Mouse (Mus musculus) cortical plate, adult 2 months (tissue): ENCODE results near the gene Tppp3. TPM values are rescaled to one million over a fixed set of nuclear protein-coding genes. Genes with fewer than 3 reads are reported as not detected.

ENCODE experiments used
- H3K27ac ChIP-seq: fragments of 200-500 bp; 2 replicates; pipeline ENCODE4 v1.5.1; 2012; ENCODE audit warnings: low read length, control low read depth, inconsistent platforms; ENCODE audit not compliant: insufficient read depth
- H3K4me1 ChIP-seq: fragments of 200-500 bp; 2 replicates; pipeline ENCODE4 v1.6.1; 2011; ENCODE audit warnings: low read length; ENCODE audit not compliant: control insufficient read depth, insufficient read depth
- H3K4me3 ChIP-seq: fragments of 200-500 bp; 2 replicates; pipeline ENCODE4 v1.5.1; 2011; ENCODE audit warnings: mild to moderate bottlenecking, low read length, control low read depth; ENCODE audit not compliant: insufficient read depth
- CTCF ChIP-seq: fragments of 200-500 bp; IDR thresholded peaks from 2 replicates; pipeline ENCODE4 v1.5.1; 2011; ENCODE audit warnings: mild to moderate bottlenecking, control low read depth, low read length; ENCODE audit not compliant: insufficient read depth; ENCODE audit errors: extremely low read depth
- POLR2A ChIP-seq: fragments of 200-500 bp; IDR thresholded peaks from 2 replicates; pipeline ENCODE4 v1.6.1; 2011; ENCODE audit warnings: mild to moderate bottlenecking, low read length, control low read depth; ENCODE audit not compliant: insufficient read depth; ENCODE audit errors: extremely low read depth
- polyA plus RNA-seq: library from polyadenylated mRNA; depleted of rRNA; stranded (reverse); fragments of >200 nt; gene quantifications from 2 replicates; pipeline ENCODE4 v1.2.3, GENCODE M21; 2012; rRNA removed

Gene Tppp3
- polyA plus RNA-seq, 1 experiment = 93.2 TPM

DNA sequence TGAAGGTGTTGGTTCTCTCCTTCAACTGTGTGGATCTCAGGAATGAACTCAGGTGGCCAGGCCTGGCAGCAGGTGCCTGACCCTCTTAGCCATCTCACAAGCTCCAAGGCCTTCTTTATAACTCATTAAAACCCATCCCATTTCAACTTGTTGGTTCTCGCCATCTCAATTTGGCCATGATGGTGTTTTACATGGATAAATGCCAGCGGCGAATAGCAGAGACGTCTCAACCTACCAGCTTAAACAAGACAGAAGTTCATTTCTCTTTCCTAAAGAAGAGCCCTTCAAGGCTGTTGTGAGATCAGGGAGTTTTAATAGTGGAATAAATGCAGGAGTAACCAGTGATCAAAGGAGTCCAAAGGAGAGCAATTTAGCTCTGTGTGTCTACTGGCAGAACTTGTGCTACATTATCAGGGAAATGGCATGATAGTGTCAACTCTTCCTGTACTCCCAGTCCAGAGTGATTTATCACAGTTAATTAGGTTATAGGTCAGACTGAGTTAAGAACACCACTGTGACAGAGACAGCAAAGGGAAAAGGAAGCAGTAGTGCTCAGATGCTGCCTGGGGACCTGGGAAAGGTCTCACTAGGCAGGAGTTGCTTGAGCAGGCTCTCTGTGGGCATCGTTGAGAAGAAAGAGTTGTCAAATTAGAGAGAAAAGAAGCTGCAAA is 34.1 kb downstream of the Tppp3 start:
- H3K4me1 ChIP-seq = no peaks in the 10 kb centered on the region
- no peak overlapping the region for H3K27ac ChIP-seq
- TF ChIP-seq POLR2A (no peak), CTCF (no peak)
- H3K4me3 ChIP-seq = no peak overlapping the region

DNA sequence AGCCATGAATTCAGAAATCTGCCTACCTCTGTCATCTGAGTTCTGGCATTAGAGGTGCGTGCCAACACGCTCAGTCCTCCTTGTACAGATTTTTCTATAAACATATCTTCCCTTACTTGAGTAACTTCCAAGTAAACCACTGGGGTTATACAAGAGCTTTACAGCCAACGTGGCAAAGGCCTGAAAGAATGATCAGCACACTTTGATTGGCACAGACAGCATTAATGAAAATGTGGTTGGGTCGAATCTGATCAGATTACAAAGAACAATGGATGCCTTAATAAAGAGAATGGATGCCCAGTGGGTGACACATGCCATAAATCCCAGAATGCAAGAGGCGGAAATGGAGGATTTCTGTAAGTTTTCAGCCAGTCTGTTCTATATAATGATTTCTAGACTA is 35.1 kb downstream of the Tppp3 start:
- no peak for TF ChIP-seq CTCF
- TF ChIP-seq POLR2A = no peak
- Histone ChIP-seq H3K4me1 (no peaks in the 10 kb centered on the region), H3K4me3 (no peak overlapping the region), H3K27ac (no peak overlapping the region)

DNA sequence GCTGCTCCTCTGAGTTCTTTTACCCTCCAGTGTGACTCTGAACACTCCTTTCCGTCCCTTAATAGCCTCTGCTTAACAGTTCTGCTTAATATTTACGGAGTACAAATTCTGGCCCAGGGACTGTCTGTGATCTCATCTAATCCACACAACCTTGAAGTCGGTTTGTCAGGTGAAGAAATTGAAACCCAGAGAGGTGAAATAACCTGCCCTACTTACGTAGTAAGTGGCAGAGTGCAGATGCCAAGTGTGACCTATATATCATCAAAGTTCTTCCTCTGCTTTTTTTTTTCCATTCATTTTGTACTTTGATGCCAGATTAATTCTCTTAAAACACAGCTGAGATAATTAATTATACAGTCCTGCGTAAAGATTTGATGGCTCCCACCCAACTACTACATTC is 37.2 kb downstream of the Tppp3 start:
- TF ChIP-seq POLR2A (no peak), CTCF (no peak)
- Histone ChIP-seq H3K27ac (no peak overlapping the region), H3K4me3 (no peak overlapping the region), H3K4me1 (no peaks in the 10 kb centered on the region)

GRCm38 (mm10) chr8:105433511-105433910 is 37.8 kb downstream of the Tppp3 start:
- Histone ChIP-seq H3K27ac (no peak overlapping the region), H3K4me3 (no peak overlapping the region), H3K4me1 (no peaks in the 10 kb centered on the region)
- TF ChIP-seq POLR2A (no peak), CTCF (no peak)

DNA sequence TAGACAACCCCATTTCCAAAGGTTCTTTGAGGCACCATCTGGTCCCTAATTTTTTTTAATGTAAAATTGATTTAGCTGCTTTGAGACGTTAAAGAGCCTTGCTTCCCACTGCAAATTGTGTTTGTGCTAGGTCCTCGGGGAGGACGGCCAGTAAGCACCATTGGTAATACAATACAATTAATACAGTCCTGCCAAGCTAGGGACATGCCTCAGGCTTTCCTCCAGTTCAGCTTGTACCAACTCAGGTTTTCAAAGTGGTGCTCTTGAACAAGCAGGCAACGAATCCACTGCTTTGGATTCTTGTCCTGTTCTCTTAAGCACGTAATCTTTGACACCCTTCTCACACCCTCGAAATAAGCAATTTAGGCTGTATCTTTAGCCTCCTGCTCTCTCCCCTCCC is 38.3 kb downstream of the Tppp3 start:
- Histone ChIP-seq H3K4me3 (no peak overlapping the region), H3K27ac (no peak overlapping the region), H3K4me1 (no peaks in the 10 kb centered on the region)
- TF ChIP-seq POLR2A = no peak
- no peak for TF ChIP-seq CTCF

- TF ChIP-seq POLR2A = no peak
- no peak for TF ChIP-seq CTCF
- Histone ChIP-seq H3K27ac (no peak overlapping the region), H3K4me3 (no peak overlapping the region), H3K4me1 (no peaks in the 10 kb centered on the region)
Observed at GRCm38 (mm10) chr8:105431743-105432515, 39.4 kb downstream of the Tppp3 start.

DNA sequence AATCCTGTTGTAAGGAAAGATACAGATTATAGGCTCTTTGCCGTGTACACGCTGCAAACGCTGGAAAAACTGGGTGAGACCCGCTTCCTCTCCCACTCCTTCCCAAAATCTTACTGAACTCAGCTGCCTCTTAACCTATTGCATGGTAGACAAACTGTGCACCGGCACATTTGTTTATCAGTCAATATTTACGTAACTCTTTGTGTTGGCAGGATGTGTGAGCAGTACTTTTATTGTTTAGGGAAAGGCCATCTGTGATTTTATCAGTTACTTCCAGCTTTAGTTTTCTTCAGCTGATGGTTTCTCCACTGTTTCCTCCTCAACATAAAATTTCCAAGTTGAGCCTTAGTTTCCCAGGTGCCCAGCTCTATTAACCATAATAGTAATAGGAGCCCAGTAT is 44.4 kb downstream of the Tppp3 start:
- no peak overlapping the region for H3K4me3 ChIP-seq
- H3K27ac ChIP-seq = no peak overlapping the region
- no peaks in the 10 kb centered on the region for H3K4me1 ChIP-seq
- TF ChIP-seq CTCF (no peak), POLR2A (no peak)

DNA sequence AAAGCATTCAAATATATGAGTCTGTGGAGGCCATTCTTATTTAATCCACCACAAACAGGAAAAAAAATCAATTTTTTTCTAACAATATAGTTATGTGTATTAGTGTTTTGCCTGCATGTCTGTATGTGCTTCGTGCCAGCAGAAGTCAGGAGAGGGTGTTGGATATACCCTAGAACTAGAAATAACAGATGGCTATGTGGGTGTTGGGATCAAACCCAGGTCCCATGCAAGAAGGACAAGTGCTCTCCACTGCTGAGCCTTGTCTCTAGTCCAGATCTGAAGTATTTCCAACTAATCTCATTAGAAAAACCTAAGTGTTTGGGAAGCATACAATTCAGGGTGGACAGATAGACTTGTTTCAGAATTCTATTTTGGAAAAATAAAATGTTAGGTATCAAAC is 49.3 kb downstream of the Tppp3 start:
- H3K4me1 ChIP-seq = no peaks in the 10 kb centered on the region
- H3K27ac ChIP-seq = no peak overlapping the region
- TF ChIP-seq CTCF = no peak
- no peak for TF ChIP-seq POLR2A

GRCm38 (mm10) chr8:105419800-105420199 is 51.5 kb downstream of the Tppp3 start:
- H3K4me1 ChIP-seq = no peaks in the 10 kb centered on the region
- no peak overlapping the region for H3K27ac ChIP-seq
- H3K4me3 ChIP-seq = no peak overlapping the region
- TF ChIP-seq POLR2A (no peak), CTCF (no peak)

More for the DNA sequence above, 49.3 kb downstream of the Tppp3 start:
- no peak overlapping the region for H3K4me3 ChIP-seq

- Histone ChIP-seq H3K27ac (no peak overlapping the region), H3K4me1 (no peaks in the 10 kb centered on the region), H3K4me3 (no peak overlapping the region)
- no peak for TF ChIP-seq POLR2A
- no peak for TF ChIP-seq CTCF
Observed at GRCm38 (mm10) chr8:105418992-105419391, 52.3 kb downstream of the Tppp3 start.

Other genes starting within 250 kb of the Tppp3 start
- gene D230025D16Rik, start 246.4 kb downstream of the Tppp3 start, polyA plus RNA-seq = 39.4 and 39.5 TPM in 2 replicates
- 5.2 and 5.5 TPM in 2 replicates for gene B3gnt9, start 216.4 kb downstream of the Tppp3 start, polyA plus RNA-seq
- gene Tradd, start 206.9 kb downstream of the Tppp3 start, polyA plus RNA-seq = 7.6 and 8.3 TPM in 2 replicates
- 2.0 and 2.2 TPM in 2 replicates for gene Fbxl8, start 206.9 kb downstream of the Tppp3 start, polyA plus RNA-seq
- 25.1 and 29.2 TPM in 2 replicates for gene Hsf4, start 201.7 kb downstream of the Tppp3 start, polyA plus RNA-seq
- 14.3 and 15.5 TPM in 2 replicates for gene Nol3, start 195.4 kb downstream of the Tppp3 start, polyA plus RNA-seq
- 24.3 and 26.3 TPM in 2 replicates for gene 4931428F04Rik, start 181.7 kb downstream of the Tppp3 start, polyA plus RNA-seq
- gene Exoc3l, start 175.4 kb downstream of the Tppp3 start, polyA plus RNA-seq = 1.4 and 1.9 TPM in 2 replicates
- 63.4 and 65.6 TPM in 2 replicates for gene E2f4, start 173.9 kb downstream of the Tppp3 start, polyA plus RNA-seq
- gene Elmo3, start 165.9 kb downstream of the Tppp3 start, polyA plus RNA-seq = 2.4 and 2.9 TPM in 2 replicates
- gene Lrrc29, start 145.2 kb downstream of the Tppp3 start, polyA plus RNA-seq = 3.7 and 4.3 TPM in 2 replicates
- 71.5 and 78.1 TPM in 2 replicates for gene Tmem208, start 145.2 kb downstream of the Tppp3 start, polyA plus RNA-seq
- gene Fhod1, start 123.6 kb downstream of the Tppp3 start, polyA plus RNA-seq = 3.4 and 3.5 TPM in 2 replicates
- 33.7 and 33.8 TPM in 2 replicates for gene Slc9a5, start 122.7 kb downstream of the Tppp3 start, polyA plus RNA-seq
- gene Plekhg4, start 98.3 kb downstream of the Tppp3 start, polyA plus RNA-seq = 3.0 and 3.2 TPM in 2 replicates
- not detected in 2 replicates for gene Kctd19, start 58.0 kb downstream of the Tppp3 start, polyA plus RNA-seq
- gene Lrrc36, start 58.0 kb downstream of the Tppp3 start, polyA plus RNA-seq = 0.64 and 0.94 TPM in 2 replicates
- gene Zdhhc1, start 25.4 kb upstream of the Tppp3 start, polyA plus RNA-seq = 63.6 and 66.2 TPM in 2 replicates
- gene Hsd11b2, start 47.2 kb upstream of the Tppp3 start, polyA plus RNA-seq = not detected in 2 replicates
- gene Atp6v0d1, start 94.5 kb upstream of the Tppp3 start, polyA plus RNA-seq = 359 and 361 TPM in 2 replicates
- 47.3 and 49.1 TPM in 2 replicates for gene Ripor1, start 133.7 kb upstream of the Tppp3 start, polyA plus RNA-seq
- gene Ctcf, start 165.0 kb upstream of the Tppp3 start, polyA plus RNA-seq = 30.3 and 30.8 TPM in 2 replicates
- 0.15 and 0.17 TPM in 2 replicates for gene Agrp, start 165.9 kb upstream of the Tppp3 start, polyA plus RNA-seq
- gene Carmil2, start 214.7 kb upstream of the Tppp3 start, polyA plus RNA-seq = 43.9 and 47.6 TPM in 2 replicates
- gene Acd, start 229.6 kb upstream of the Tppp3 start, polyA plus RNA-seq = 49.4 and 52.3 TPM in 2 replicates
- 57.3 and 58.1 TPM in 2 replicates for gene Pard6a, start 229.6 kb upstream of the Tppp3 start, polyA plus RNA-seq
- 0.38 and 0.52 TPM in 2 replicates for gene 4933405L10Rik, start 236.1 kb upstream of the Tppp3 start, polyA plus RNA-seq
- gene Enkd1, start 236.7 kb upstream of the Tppp3 start, polyA plus RNA-seq = 16.4 and 18.3 TPM in 2 replicates